Mouse (Mus musculus): ENCODE data around the gene Olfr1263.

- TF ChIP-seq CTCF (IDR thresholded peaks at IDR 0.05) (no peak), EP300 (IDR thresholded peaks at IDR 0.05) (no peak)
Observed at GRCm38 (mm10) chr2:89999845-90000244, 12.1 kb upstream of the Olfr1263 start, which contains the start of gene Olfr1262.
